Mouse (Mus musculus): ENCODE results near the gene Zfp51. TPM values are rescaled to one million over a fixed set of nuclear protein-coding genes. Genes with fewer than 3 reads are reported as not detected.
A peak's percentile ranks its signal among the peaks of the same experiment; 100 is the strongest.
"Not testable (repeated sequence)": the region's sequence is repeated elsewhere in the genome, so short reads cannot be mapped to it uniquely, and the experiment has no call there.

Gene Zfp51
- 10.3 and 11.3 TPM in 2 replicates for polyA plus RNA-seq (2015; fragmentation: Nextera tagmentation; extraction: Ambion mirVana)

- peak; percentile 98 for DNase-seq (ENCODE audit: low spot score)
- H3K4me1 ChIP-seq (ENCODE audit: insufficient read depth, low read depth, low read length): peaks cover 6% of the 10 kb centered on the region
- H3K27me3 ChIP-seq (replicated peaks; ENCODE audit: insufficient read depth, low read length): no peaks in the 10 kb centered on the region
- peak within 1 kb of the TSS; percentile 96 for H3K27ac ChIP-seq (ENCODE audit: low read length)
- H3K4me3 ChIP-seq (ENCODE audit: low read depth, low read length): peak within 1 kb of the TSS; percentile 66
- peak; percentile 100 for ATAC-seq
- no peaks in the 10 kb centered on the region for H3K9me3 ChIP-seq (ENCODE audit: low read length)
- peak; percentile 54; the same call in 1 of the 2 replicates for TF ChIP-seq EP300 (IDR thresholded peaks at IDR 0.05)
- no peak for TF ChIP-seq CTCF (IDR thresholded peaks at IDR 0.05)
- 0 out of 2 replicates have a peak, but pooled peaks cover 4% of the 10 kb centered on the region for H3K36me3 ChIP-seq (ENCODE audit: insufficient read depth, low read length)
- WGBS: under 1% methylated on average over 26 of the region's 26 CpGs
- H3K9ac ChIP-seq (replicated peaks; ENCODE audit: low read depth): peak within 1 kb of the TSS; percentile 46
- peak within 1 kb of the TSS; percentile 64 for H3K4me2 ChIP-seq (replicated peaks; ENCODE audit: low read depth, low read length)
These were observed at the start of gene Zfp51 for GRCm38 (mm10) chr17:21450138-21450704. Zfp51 (plus strand) TSS chr17:21450374.

GRCm38 (mm10) chr17:21422664-21423599 is 27.2 kb upstream of the Zfp51 start, which contains the start of gene Zfp54:
Zfp54 (plus strand) TSS chr17:21423227.
- H3K9ac ChIP-seq (replicated peaks; ENCODE audit: low read depth): peak within 1 kb of the TSS; percentile 41
- peak within 1 kb of the TSS; percentile 71 for H3K27ac ChIP-seq (ENCODE audit: low read length)
- TF ChIP-seq EP300 (IDR thresholded peaks at IDR 0.05) (no peak), CTCF (IDR thresholded peaks at IDR 0.05) (peak; percentile 90)
- H3K9me3 ChIP-seq (ENCODE audit: low read length): no peaks in the 10 kb centered on the region
- no peaks in the 10 kb centered on the region for H3K27me3 ChIP-seq (replicated peaks; ENCODE audit: insufficient read depth, low read length)
- ATAC-seq (peak; percentile 100), DNase-seq (ENCODE audit: low spot score) (peak; percentile 86)
- under 1% methylated on average over 22 of the region's 22 CpGs for WGBS
- peak within 1 kb of the TSS; percentile 78 for H3K4me2 ChIP-seq (replicated peaks; ENCODE audit: low read depth, low read length)
- H3K4me1 ChIP-seq (ENCODE audit: insufficient read depth, low read depth, low read length): no peaks in the 10 kb centered on the region
- H3K4me3 ChIP-seq (ENCODE audit: low read depth, low read length): peak within 1 kb of the TSS; percentile 46
- no peaks in the 10 kb centered on the region for H3K36me3 ChIP-seq (ENCODE audit: insufficient read depth, low read length)

GRCm38 (mm10) chr17:21438806-21439400 is 11.3 kb upstream of the Zfp51 start:
- H3K27ac ChIP-seq (ENCODE audit: low read length); H3K4me2 ChIP-seq (replicated peaks; ENCODE audit: low read depth, low read length); H3K4me3 ChIP-seq (ENCODE audit: low read depth, low read length); H3K9me3 ChIP-seq (ENCODE audit: low read length); H3K36me3 ChIP-seq (ENCODE audit: insufficient read depth, low read length); H3K27me3 ChIP-seq (replicated peaks; ENCODE audit: insufficient read depth, low read length); DNase-seq (ENCODE audit: low spot score); H3K4me1 ChIP-seq (ENCODE audit: insufficient read depth, low read depth, low read length); H3K9ac ChIP-seq (replicated peaks; ENCODE audit: low read depth); ATAC-seq: not testable (repeated sequence)
- WGBS: 73% methylated on average over 9 of the region's 9 CpGs

- no peaks in the 10 kb centered on the region for H3K9me3 ChIP-seq (ENCODE audit: low read length)
- H3K27ac ChIP-seq (ENCODE audit: low read length): peak overlapping the region; percentile 96
- H3K27me3 ChIP-seq (replicated peaks; ENCODE audit: insufficient read depth, low read length): no peaks in the 10 kb centered on the region
- H3K4me2 ChIP-seq (replicated peaks; ENCODE audit: low read depth, low read length): peak overlapping the region; percentile 64
- H3K4me3 ChIP-seq (ENCODE audit: low read depth, low read length): peak overlapping the region; percentile 66
- H3K4me1 ChIP-seq (ENCODE audit: insufficient read depth, low read depth, low read length): peaks cover 6% of the 10 kb centered on the region
- peak; percentile 84 for TF ChIP-seq CTCF (IDR thresholded peaks at IDR 0.05)
- TF ChIP-seq EP300 (IDR thresholded peaks at IDR 0.05): no peak
- H3K36me3 ChIP-seq (ENCODE audit: insufficient read depth, low read length): 0 out of 2 replicates have a peak, but pooled peaks cover 4% of the 10 kb centered on the region
- ATAC-seq: peak; percentile 81
- peak; percentile 90 for DNase-seq (ENCODE audit: low spot score)
- 0% methylated on average over 3 of the region's 3 CpGs for WGBS
- H3K9ac ChIP-seq (replicated peaks; ENCODE audit: low read depth): peak overlapping the region; percentile 46; the same call in 1 of the 2 replicates
These were observed 505 bp upstream of the Zfp51 start for GRCm38 (mm10) chr17:21449669-21450068.

GRCm38 (mm10) chr17:21463550-21463949 is 13.4 kb downstream of the Zfp51 start:
- H3K27me3 ChIP-seq (replicated peaks; ENCODE audit: insufficient read depth, low read length): no peaks in the 10 kb centered on the region

More at GRCm38 (mm10) chr17:21463550-21463949, 13.4 kb downstream of the Zfp51 start:
- peaks cover 8% of the 10 kb centered on the region; the same call in 1 of the 2 replicates for H3K36me3 ChIP-seq (ENCODE audit: insufficient read depth, low read length)
- no peak overlapping the region for H3K9ac ChIP-seq (replicated peaks; ENCODE audit: low read depth)
- ATAC-seq (no peak), DNase-seq (ENCODE audit: low spot score) (no peak)
- no peaks in the 10 kb centered on the region for H3K4me1 ChIP-seq (ENCODE audit: insufficient read depth, low read depth, low read length)
- 91% methylated on average over 5 of the region's 5 CpGs for WGBS
- no peak overlapping the region for H3K27ac ChIP-seq (ENCODE audit: low read length)
- H3K4me2 ChIP-seq (replicated peaks; ENCODE audit: low read depth, low read length): no peak overlapping the region
- H3K9me3 ChIP-seq (ENCODE audit: low read length): no peaks in the 10 kb centered on the region
- H3K4me3 ChIP-seq (ENCODE audit: low read depth, low read length): no peak overlapping the region
- TF ChIP-seq EP300 (IDR thresholded peaks at IDR 0.05) (no peak), CTCF (IDR thresholded peaks at IDR 0.05) (no peak)

All from lung, postnatal 0 days (tissue).